Mouse (Mus musculus) mammary gland, adult 2 months (tissue): Measurements from ENCODE around the gene Lrrc55. TPM values are rescaled to one million over a fixed set of nuclear protein-coding genes. Genes with fewer than 3 reads are reported as not detected.

Experiments
- polyA plus RNA-seq: library from polyadenylated mRNA; depleted of rRNA; stranded (reverse); fragments of >200 nt; gene quantifications from 2 replicates; pipeline ENCODE4 v1.2.3, GENCODE M21; 2012; ENCODE audit warnings: low replicate concordance; rRNA removed

Lrrc55 gene
- polyA plus RNA-seq, result 0.68 and 0.70 TPM in 2 replicates

DNA sequence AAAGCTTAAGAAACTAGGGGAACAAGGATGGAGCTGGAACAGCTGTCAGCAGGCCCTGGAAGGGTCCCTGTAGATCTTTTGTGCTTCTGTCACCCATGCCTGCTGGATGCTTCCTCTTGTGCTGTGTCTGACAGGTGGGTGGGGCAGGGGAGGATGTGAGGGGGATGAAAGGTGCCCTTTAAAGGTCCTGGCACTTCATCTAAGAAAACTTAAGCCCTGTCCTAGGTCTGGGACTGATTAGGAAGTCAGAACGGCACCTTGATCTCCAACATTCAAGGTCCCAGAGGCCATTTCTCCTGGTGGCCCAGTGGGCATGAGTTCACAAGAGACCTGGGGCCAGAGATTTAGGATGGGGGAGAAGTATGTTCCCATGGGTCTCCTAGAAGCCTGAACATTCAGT is at the start of gene Lrrc55:
TSS of gene Lrrc55 (minus strand) at position 297 of the 400 bp plus-strand sequence.

DNA sequence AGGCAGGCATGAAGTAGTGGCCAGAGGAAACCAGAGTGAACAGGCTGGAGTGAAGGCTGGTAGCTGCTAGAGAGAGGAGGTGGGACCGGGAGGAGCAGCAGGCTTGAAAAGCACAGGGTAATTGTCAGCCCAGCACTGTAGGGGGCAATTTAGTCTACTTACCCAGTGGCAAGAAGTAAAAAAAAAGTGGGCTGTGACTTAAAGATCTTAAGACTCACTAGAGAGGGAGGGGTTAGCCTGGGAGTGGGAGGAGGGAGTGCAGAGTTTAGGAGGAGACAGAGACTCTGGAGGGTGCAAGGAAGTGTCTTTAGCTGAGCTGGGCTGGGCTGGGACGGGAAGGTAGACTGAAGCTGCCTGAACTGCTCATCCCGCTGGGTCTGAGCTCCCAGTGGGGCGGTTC is 60.9 kb downstream of the Lrrc55 start, which contains the start of gene Aplnr:
TSS of gene Aplnr (plus strand) at position 137 of the 400 bp plus-strand sequence.

Other genes starting within 250 kb of the Lrrc55 start
- gene Prg2, start 216.7 kb downstream of the Lrrc55 start, polyA plus RNA-seq, result 0.33 and 0.89 TPM in 2 replicates
- 0.70 and 0.90 TPM in 2 replicates for gene Prg3, start 209.0 kb downstream of the Lrrc55 start, polyA plus RNA-seq
- gene Ssrp1, start 160.0 kb downstream of the Lrrc55 start, polyA plus RNA-seq, result 87.5 and 150 TPM in 2 replicates
- 0.49 and 1.2 TPM in 2 replicates for gene P2rx3, start 159.7 kb downstream of the Lrrc55 start, polyA plus RNA-seq
- gene Tnks1bp1, start 149.2 kb downstream of the Lrrc55 start, polyA plus RNA-seq, result 113 and 200 TPM in 2 replicates
- 24.2 and 51.3 TPM in 2 replicates for gene Aplnr, start 61.0 kb downstream of the Lrrc55 start, polyA plus RNA-seq
- gene Olfr987, start 142.1 kb upstream of the Lrrc55 start, polyA plus RNA-seq, result not detected in 2 replicates
- not detected in 2 replicates for gene Olfr988, start 166.0 kb upstream of the Lrrc55 start, polyA plus RNA-seq
- not detected in 2 replicates for gene Olfr992, start 212.3 kb upstream of the Lrrc55 start, polyA plus RNA-seq
- not detected in 2 replicates for gene Olfr993, start 217.7 kb upstream of the Lrrc55 start, polyA plus RNA-seq
- gene Olfr994, start 239.3 kb upstream of the Lrrc55 start, polyA plus RNA-seq, result not detected in 2 replicates
- not detected in 2 replicates for gene Olfr995, start 246.4 kb upstream of the Lrrc55 start, polyA plus RNA-seq